Mouse (Mus musculus): ENCODE measurements at regions not wholly inside any gene's neighbourhood (a gene's known extent, or its start where the extent isn't known, plus 50 kb on each side); places are given as distances from the start of the nearest gene placed in this dataset.

DNA sequence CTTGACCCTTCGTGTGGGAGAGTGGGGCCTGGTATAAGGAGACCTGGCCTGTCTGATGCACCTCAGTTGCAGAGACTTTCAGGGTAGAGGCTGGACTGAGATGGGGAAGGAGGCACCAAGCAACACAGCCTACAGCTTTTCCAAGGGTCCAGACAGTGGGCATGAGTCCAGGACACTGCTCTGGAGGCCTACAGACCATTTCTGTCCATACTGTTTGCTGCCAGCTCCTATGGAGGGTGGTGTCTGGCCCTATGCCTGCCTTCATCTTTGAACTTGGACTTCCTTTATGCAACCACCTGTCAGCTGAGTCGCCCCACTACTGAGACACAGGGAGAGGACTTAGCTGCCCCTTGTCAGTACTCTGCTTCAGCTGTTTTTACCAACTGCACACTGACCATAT lies 73.7 kb upstream of the Brd7 start:
- TF ChIP-seq MYOG (IDR thresholded peaks at IDR 0.05; ENCODE audit: control insufficient read depth in 1 of 3, insufficient read depth in 1 of 3, insufficient read length in 2 of 3, low read depth in 2 of 3) (no peak), REST (IDR thresholded peaks at IDR 0.05; ENCODE audit: insufficient read depth, insufficient read length) (no peak), USF1 (IDR thresholded peaks at IDR 0.05; ENCODE audit: low read depth) (no peak), TCF3 (IDR thresholded peaks at IDR 0.05; ENCODE audit: insufficient read length, low read depth) (no peak), POLR2AphosphoS2 (IDR thresholded peaks at IDR 0.05; ENCODE audit: insufficient read length, low read depth) (no peak), MYOD1 (IDR thresholded peaks at IDR 0.05; ENCODE audit: control insufficient read depth in 1 of 3, insufficient read length in 2 of 3, low read depth in 2 of 3) (no peak), MAX (IDR thresholded peaks at IDR 0.05; ENCODE audit: low read depth) (no peak), E2F4 (IDR thresholded peaks at IDR 0.05; ENCODE audit: insufficient read depth) (no peak), POLR2A (IDR thresholded peaks at IDR 0.05; ENCODE audit: insufficient read length, low read depth) (no peak), TCF12 (IDR thresholded peaks at IDR 0.05; ENCODE audit: insufficient read depth, poor library complexity, severe bottlenecking) (no peak), SRF (IDR thresholded peaks at IDR 0.05; ENCODE audit: control insufficient read depth, insufficient read length, low read depth) (no peak), CEBPB (IDR thresholded peaks at IDR 0.05; ENCODE audit: insufficient read depth, poor library complexity, severe bottlenecking) (no peak)
- H3K4me2 ChIP-seq (ENCODE audit: low read depth): no peak overlapping the region

DNA sequence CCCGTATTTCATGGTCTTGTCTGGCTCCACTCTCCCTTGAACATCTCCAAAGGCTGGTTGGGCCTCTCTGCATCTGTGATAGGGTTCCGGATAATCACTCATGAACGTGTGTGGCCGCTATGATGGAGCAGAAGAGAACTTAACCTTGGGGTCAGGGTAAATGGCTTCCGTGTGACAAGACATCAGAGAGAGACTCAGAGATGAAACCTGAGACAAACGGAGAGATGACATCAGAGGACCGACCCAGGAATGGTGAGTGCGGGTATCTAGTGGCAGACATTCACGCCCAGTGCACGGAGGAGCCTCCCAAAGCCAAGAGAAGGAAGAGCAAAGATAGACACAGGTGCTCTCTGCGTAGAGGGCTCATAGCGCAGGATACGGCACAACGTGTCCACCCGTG lies 78.2 kb upstream of the Brd7 start:
- Histone ChIP-seq H3K36me3 (ENCODE audit: control insufficient read depth, insufficient read depth) (no peaks in the 10 kb centered on the region), H3K4me2 (ENCODE audit: low read depth) (no peak overlapping the region), H3K4me3 (no peak overlapping the region), H3K27me3 (ENCODE audit: control insufficient read depth, insufficient read depth, insufficient read length) (peaks cover 43% of the 10 kb centered on the region), H3ac (ENCODE audit: control insufficient read depth, insufficient read length) (no peak overlapping the region), H3K79me2 (ENCODE audit: control insufficient read depth, insufficient read depth) (no peaks in the 10 kb centered on the region)
- TF ChIP-seq MAX (IDR thresholded peaks at IDR 0.05; ENCODE audit: low read depth) (no peak), SRF (IDR thresholded peaks at IDR 0.05; ENCODE audit: control insufficient read depth, insufficient read length, low read depth) (no peak), USF1 (IDR thresholded peaks at IDR 0.05; ENCODE audit: low read depth) (no peak), POLR2AphosphoS2 (IDR thresholded peaks at IDR 0.05; ENCODE audit: insufficient read length, low read depth) (no peak), POLR2A (IDR thresholded peaks at IDR 0.05; ENCODE audit: insufficient read length, low read depth) (no peak), TCF3 (IDR thresholded peaks at IDR 0.05; ENCODE audit: insufficient read length, low read depth) (no peak), TCF12 (IDR thresholded peaks at IDR 0.05; ENCODE audit: insufficient read depth, poor library complexity, severe bottlenecking) (no peak), CEBPB (IDR thresholded peaks at IDR 0.05; ENCODE audit: insufficient read depth, poor library complexity, severe bottlenecking) (no peak), E2F4 (IDR thresholded peaks at IDR 0.05; ENCODE audit: insufficient read depth) (no peak), MYOG (IDR thresholded peaks at IDR 0.05; ENCODE audit: control insufficient read depth in 1 of 3, insufficient read depth in 1 of 3, insufficient read length in 2 of 3, low read depth in 2 of 3) (no peak), MYOD1 (IDR thresholded peaks at IDR 0.05; ENCODE audit: control insufficient read depth in 1 of 3, insufficient read length in 2 of 3, low read depth in 2 of 3) (no peak), REST (IDR thresholded peaks at IDR 0.05; ENCODE audit: insufficient read depth, insufficient read length) (no peak)

More for the DNA sequence above, 73.7 kb upstream of the Brd7 start:
- H3K79me2 ChIP-seq (ENCODE audit: control insufficient read depth, insufficient read depth): no peaks in the 10 kb centered on the region
- H3K4me3 ChIP-seq: no peak overlapping the region
- H3K27me3 ChIP-seq (ENCODE audit: control insufficient read depth, insufficient read depth, insufficient read length): peaks cover 42% of the 10 kb centered on the region
- no peak overlapping the region for H3ac ChIP-seq (ENCODE audit: control insufficient read depth, insufficient read length)
- H3K36me3 ChIP-seq (ENCODE audit: control insufficient read depth, insufficient read depth): no peaks in the 10 kb centered on the region

DNA sequence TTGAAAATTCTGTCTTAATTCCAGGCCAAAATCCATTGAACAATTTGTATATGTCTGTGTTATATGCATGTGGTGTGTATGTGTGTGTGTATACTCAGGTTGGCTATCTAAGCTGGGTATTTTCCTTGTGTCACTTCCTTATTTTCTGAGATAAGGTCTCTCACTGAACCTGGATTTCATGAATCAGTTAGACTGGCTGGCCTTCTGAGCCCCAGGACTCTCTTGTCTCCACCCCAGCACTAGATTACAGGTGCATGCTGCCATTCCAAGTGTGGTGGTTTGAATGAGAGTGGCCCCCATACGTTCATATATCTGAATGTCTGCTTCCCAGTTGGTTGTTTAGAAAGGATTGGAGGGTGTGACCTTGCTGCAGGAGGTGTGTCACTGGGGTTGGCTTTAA lies 77.8 kb upstream of the Nkd1 start:
- H3K4me3 ChIP-seq: no peak overlapping the region
- no peaks in the 10 kb centered on the region for H3K36me3 ChIP-seq (ENCODE audit: control insufficient read depth, insufficient read depth)
- H3ac ChIP-seq (ENCODE audit: control insufficient read depth, insufficient read length): no peak overlapping the region
- no peak for TF ChIP-seq MYOG (IDR thresholded peaks at IDR 0.05; ENCODE audit: control insufficient read depth in 1 of 3, insufficient read depth in 1 of 3, insufficient read length in 2 of 3, low read depth in 2 of 3)
- no peak for TF ChIP-seq TCF3 (IDR thresholded peaks at IDR 0.05; ENCODE audit: insufficient read length, low read depth)
- no peak for TF ChIP-seq SRF (IDR thresholded peaks at IDR 0.05; ENCODE audit: control insufficient read depth, insufficient read length, low read depth)
- TF ChIP-seq E2F4 (IDR thresholded peaks at IDR 0.05; ENCODE audit: insufficient read depth): no peak
- TF ChIP-seq MAX (IDR thresholded peaks at IDR 0.05; ENCODE audit: low read depth): no peak
- no peak for TF ChIP-seq TCF12 (IDR thresholded peaks at IDR 0.05; ENCODE audit: insufficient read depth, poor library complexity, severe bottlenecking)
- no peak for TF ChIP-seq REST (IDR thresholded peaks at IDR 0.05; ENCODE audit: insufficient read depth, insufficient read length)
- TF ChIP-seq MYOD1 (IDR thresholded peaks at IDR 0.05; ENCODE audit: control insufficient read depth in 1 of 3, insufficient read length in 2 of 3, low read depth in 2 of 3): no peak
- TF ChIP-seq POLR2AphosphoS2 (IDR thresholded peaks at IDR 0.05; ENCODE audit: insufficient read length, low read depth): no peak
- TF ChIP-seq USF1 (IDR thresholded peaks at IDR 0.05; ENCODE audit: low read depth): no peak
- H3K79me2 ChIP-seq (ENCODE audit: control insufficient read depth, insufficient read depth): no peaks in the 10 kb centered on the region
- no peak overlapping the region for H3K4me2 ChIP-seq (ENCODE audit: low read depth)
- peaks cover 43% of the 10 kb centered on the region for H3K27me3 ChIP-seq (ENCODE audit: control insufficient read depth, insufficient read depth, insufficient read length)

DNA sequence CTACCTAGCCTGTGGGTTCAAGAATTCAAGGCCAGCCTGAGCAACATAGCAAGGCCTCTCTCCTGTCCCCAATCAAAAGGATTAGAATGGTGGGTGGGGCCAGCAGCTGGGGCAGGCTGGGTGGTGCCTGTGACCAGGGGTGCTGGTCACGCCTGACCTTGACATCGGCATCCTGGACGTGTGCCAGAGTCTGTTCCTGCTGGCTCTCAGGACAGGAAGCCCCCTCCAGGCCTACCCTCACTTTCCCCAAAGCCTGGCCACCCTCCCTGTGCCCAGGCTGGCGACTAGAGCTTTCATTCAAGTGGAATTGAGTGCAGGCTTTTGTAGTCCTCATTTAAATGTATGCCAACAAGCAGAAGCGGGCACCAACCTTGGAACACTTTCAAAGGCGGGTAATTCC lies 73.7 kb upstream of the Nkd1 start:
- TF ChIP-seq E2F4 (IDR thresholded peaks at IDR 0.05; ENCODE audit: insufficient read depth): no peak
- Histone ChIP-seq H3K27me3 (ENCODE audit: control insufficient read depth, insufficient read depth, insufficient read length) (peaks cover 54% of the 10 kb centered on the region), H3K4me3 (no peak overlapping the region), H3K79me2 (ENCODE audit: control insufficient read depth, insufficient read depth) (no peaks in the 10 kb centered on the region), H3K36me3 (ENCODE audit: control insufficient read depth, insufficient read depth) (no peaks in the 10 kb centered on the region), H3K4me2 (ENCODE audit: low read depth) (no peak overlapping the region), H3ac (ENCODE audit: control insufficient read depth, insufficient read length) (no peak overlapping the region)

DNA sequence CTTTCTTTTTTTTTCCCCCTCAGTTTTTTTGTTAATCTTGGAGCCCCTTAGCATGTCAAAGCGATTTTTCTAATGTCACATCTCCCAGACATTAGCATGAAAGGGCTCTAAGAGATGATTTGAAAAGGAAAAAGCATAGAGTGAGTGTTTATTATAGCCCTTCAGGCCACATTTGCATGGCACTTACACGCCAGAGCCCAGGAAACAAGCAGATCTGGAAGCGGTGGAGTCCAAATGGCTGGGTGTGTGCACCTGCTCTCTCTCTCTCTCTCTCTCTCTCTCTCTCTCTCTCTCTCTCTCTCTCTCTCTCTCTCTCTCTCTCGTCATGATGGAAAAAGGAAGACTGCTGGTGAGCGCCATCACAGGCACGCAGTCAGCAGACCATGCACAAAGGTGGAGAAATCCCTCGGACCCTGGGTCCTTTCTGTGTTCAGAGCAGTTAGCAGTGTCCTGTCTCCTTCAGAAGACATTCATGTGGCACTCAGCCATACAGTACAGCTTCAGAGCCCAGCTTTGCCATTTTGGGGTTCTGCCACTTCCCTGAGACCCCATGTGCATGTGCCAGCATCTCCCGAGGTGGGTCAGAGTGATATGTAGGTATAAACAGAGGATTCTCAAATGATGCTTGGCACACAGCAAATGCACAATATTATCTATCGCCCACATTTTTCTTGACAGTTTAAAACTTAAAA lies 73.2 kb upstream of the Nkd1 start:
- no peak overlapping the region for H3ac ChIP-seq (ENCODE audit: control insufficient read depth, insufficient read length)
- H3K4me2 ChIP-seq (ENCODE audit: low read depth): no peak overlapping the region
- H3K79me2 ChIP-seq (ENCODE audit: control insufficient read depth, insufficient read depth): no peaks in the 10 kb centered on the region
- no peak for TF ChIP-seq MYOG (IDR thresholded peaks at IDR 0.05; ENCODE audit: control insufficient read depth in 1 of 3, insufficient read depth in 1 of 3, insufficient read length in 2 of 3, low read depth in 2 of 3)
- no peak for TF ChIP-seq TCF12 (IDR thresholded peaks at IDR 0.05; ENCODE audit: insufficient read depth, poor library complexity, severe bottlenecking)
- TF ChIP-seq SRF (IDR thresholded peaks at IDR 0.05; ENCODE audit: control insufficient read depth, insufficient read length, low read depth): no peak
- TF ChIP-seq USF1 (IDR thresholded peaks at IDR 0.05; ENCODE audit: low read depth): no peak
- no peak for TF ChIP-seq E2F4 (IDR thresholded peaks at IDR 0.05; ENCODE audit: insufficient read depth)
- TF ChIP-seq POLR2AphosphoS2 (IDR thresholded peaks at IDR 0.05; ENCODE audit: insufficient read length, low read depth): no peak
- no peak for TF ChIP-seq TCF3 (IDR thresholded peaks at IDR 0.05; ENCODE audit: insufficient read length, low read depth)
- TF ChIP-seq CEBPB (IDR thresholded peaks at IDR 0.05; ENCODE audit: insufficient read depth, poor library complexity, severe bottlenecking): no peak
- no peak for TF ChIP-seq REST (IDR thresholded peaks at IDR 0.05; ENCODE audit: insufficient read depth, insufficient read length)
- no peak for TF ChIP-seq MAX (IDR thresholded peaks at IDR 0.05; ENCODE audit: low read depth)
- TF ChIP-seq MYOD1 (IDR thresholded peaks at IDR 0.05; ENCODE audit: control insufficient read depth in 1 of 3, insufficient read length in 2 of 3, low read depth in 2 of 3): no peak
- TF ChIP-seq POLR2A (IDR thresholded peaks at IDR 0.05; ENCODE audit: insufficient read length, low read depth): no peak
- H3K36me3 ChIP-seq (ENCODE audit: control insufficient read depth, insufficient read depth): no peaks in the 10 kb centered on the region
- no peak overlapping the region for H3K4me3 ChIP-seq
- peaks cover 54% of the 10 kb centered on the region for H3K27me3 ChIP-seq (ENCODE audit: control insufficient read depth, insufficient read depth, insufficient read length)
